Mouse (Mus musculus) MEL (cell line): ENCODE measurements at regions not wholly inside any gene's neighbourhood (a gene's known extent, or its start where the extent isn't known, plus 50 kb on each side); places are given as distances from the start of the nearest gene placed in this dataset.

Experiments used
- CTCF ChIP-seq, 3 experiments: IDR thresholded peaks in 2 of 3; conservative IDR thresholded peaks in 1 of 3; 2 replicates each; pipeline ENCODE4 v1.5.1; 2011 to 2012; ENCODE audit warnings: low read length in 3 of 3, low read depth in 2 of 3, mild to moderate bottlenecking in 2 of 3, improper control_type of control experiment in 1 of 3, inconsistent platforms in 1 of 3, mixed read lengths in 1 of 3, moderate library complexity in 1 of 3; ENCODE audit not compliant: control insufficient read depth in 1 of 3, insufficient read depth in 1 of 3, poor library complexity in 1 of 3, severe bottlenecking in 1 of 3
- E2F4 ChIP-seq: IDR thresholded peaks from 2 replicates; pipeline ENCODE4 v1.6.1; 2011; ENCODE audit warnings: low read depth, low read length, improper control_type of control experiment, borderline replicate concordance
- ELF1 ChIP-seq: IDR thresholded peaks from 2 replicates; pipeline ENCODE4 v1.6.1; 2014; ENCODE audit warnings: low read depth, mild to moderate bottlenecking, inconsistent platforms, low read length, improper control_type of control experiment, moderate library complexity
- EP300 ChIP-seq, 2 experiments: IDR thresholded peaks; 2 replicates each; pipeline ENCODE4 v1.6.1; 2011; ENCODE audit warnings: improper control_type of control experiment in 2 of 2, low read length in 2 of 2, low read depth in 1 of 2, mild to moderate bottlenecking in 1 of 2
- MAFK ChIP-seq: IDR thresholded peaks from 2 replicates; pipeline ENCODE4 v1.6.1; 2011; ENCODE audit warnings: low read depth, mild to moderate bottlenecking, low read length, improper control_type of control experiment, borderline replicate concordance
- MAZ ChIP-seq: IDR thresholded peaks from 2 replicates; pipeline ENCODE4 v1.6.1; 2012; ENCODE audit warnings: low read depth, mild to moderate bottlenecking, inconsistent platforms, low read length, improper control_type of control experiment
- POLR2A ChIP-seq, 2 experiments: IDR thresholded peaks; 2 replicates each; pipeline ENCODE4 v1.6.1; 2011 to 2012; ENCODE audit warnings: low read length in 2 of 2, mild to moderate bottlenecking in 2 of 2, control low read depth in 1 of 2, improper control_type of control experiment in 1 of 2, low read depth in 1 of 2, moderate library complexity in 1 of 2; ENCODE audit not compliant: control insufficient read depth in 1 of 2, insufficient read depth in 1 of 2, poor library complexity in 1 of 2
- SMC3 ChIP-seq: IDR thresholded peaks from 2 replicates; pipeline ENCODE4 v1.6.1; 2011; ENCODE audit warnings: low read depth, low read length, improper control_type of control experiment
- ZKSCAN1 ChIP-seq: IDR thresholded peaks from 2 replicates; pipeline ENCODE4 v1.6.1; 2012; ENCODE audit warnings: low read depth, mild to moderate bottlenecking, inconsistent platforms, low read length, improper control_type of control experiment, moderate library complexity

- TF ChIP-seq SMC3 (no peak), CTCF (IDR thresholded peaks at IDR 0.05 in 2 of 3, conservative IDR thresholded peaks at IDR 0.05 in 1 of 3; ENCODE audit: control insufficient read depth in 1 of 3, insufficient read depth in 1 of 3, low read depth in 2 of 3, low read length in 3 of 3, poor library complexity in 1 of 3, severe bottlenecking in 1 of 3) (no peak), MAZ (no peak), ZKSCAN1 (no peak), MAFK (no peak), ELF1 (no peak), POLR2A (IDR thresholded peaks at IDR 0.05; ENCODE audit: control insufficient read depth in 1 of 2, insufficient read depth in 1 of 2, low read depth in 1 of 2, low read length in 2 of 2, poor library complexity in 1 of 2) (no peak), EP300 (IDR thresholded peaks at IDR 0.05; ENCODE audit: low read depth in 1 of 2, low read length in 2 of 2) (no peak), E2F4 (no peak)
Observed at GRCm38 (mm10) chr10:99951316-99951715, 64.1 kb upstream of the Kitl start.
